ENCODE assay signal across 18 mouse cellular contexts in genomic region chr13:59004579-59004978, GRCm38 (mm10).
DNase-seq lines count a peak whose midpoint lies in the region; ATAC-seq and TF ChIP-seq lines count a peak whose summit lies in the region.
"Had no signal": no experiment of that assay in that cellular context is flagged by ENCODE, and none has a peak within 500 bp of the region (broad histone marks: within the 10 kb centered on the region; RNA-seq: fewer than 3 reads in every experiment).

No protein-coding gene starts in this region.

- peaks cover 28% of the 10 kb centered on the region for H3K4me1 ChIP-seq in hindbrain, embryonic 13.5 days (replicated peaks)
- no peaks in the 10 kb centered on the region; the same call in 1 of the 2 replicates for H3K4me1 ChIP-seq in hindbrain, embryonic 16.5 days (ENCODE audit: control insufficient read depth, insufficient read depth, low read depth, low read length)
- H3K4me1 ChIP-seq in cortical plate, adult 2 months (ENCODE audit: control insufficient read depth, insufficient read depth, low read length): peaks cover 7% of the 10 kb centered on the region; the same call in 1 of the 2 replicates
- H3K4me1 ChIP-seq in midbrain, embryonic 15.5 days: peaks cover 26% of the 10 kb centered on the region
- H3K4me1 ChIP-seq: stomach, embryonic 15.5 days had no signal

- 46% methylated on average over 6 of the region's 6 CpGs for WGBS in hindbrain, embryonic 13.5 days
- WGBS in hindbrain, embryonic 16.5 days: 45% methylated on average over 6 of the region's 6 CpGs
- 64% methylated on average over 6 of the region's 6 CpGs for WGBS in midbrain, embryonic 15.5 days

- DNase-seq in brain, embryonic 14.5 days (ENCODE audit: low read depth): peak; percentile 32
- no peak for DNase-seq in heart, postnatal 14 days
- no peak for DNase-seq in thymus, postnatal 36 days
- DNase-seq: cerebellum, adult 11 months; cerebellum, postnatal 14 days; heart, postnatal 36 days; spleen, adult 18-20 months had no signal

- H3K36me3 ChIP-seq in hindbrain, embryonic 13.5 days: no peaks in the 10 kb centered on the region
- H3K36me3 ChIP-seq in hindbrain, embryonic 16.5 days (ENCODE audit: control insufficient read depth, insufficient read depth, low read length): no peaks in the 10 kb centered on the region
- H3K36me3 ChIP-seq in midbrain, embryonic 15.5 days (replicated peaks): no peaks in the 10 kb centered on the region
- H3K36me3 ChIP-seq: G1E; liver, embryonic 15.5 days; stomach, embryonic 15.5 days had no signal

- ATAC-seq in hindbrain, embryonic 13.5 days (ENCODE audit: low FRiP score): no peak
- no peak for ATAC-seq in hindbrain, embryonic 16.5 days
- ATAC-seq in midbrain, embryonic 15.5 days (replicated peaks): no peak
- ATAC-seq: intestine, postnatal 0 days; lung, postnatal 0 days had no signal

- no peak overlapping the region for H3K4me3 ChIP-seq in hindbrain, embryonic 13.5 days
- no peak overlapping the region for H3K4me3 ChIP-seq in hindbrain, embryonic 16.5 days (ENCODE audit: low read length)
- no peak overlapping the region for H3K4me3 ChIP-seq in cortical plate, adult 2 months (ENCODE audit: insufficient read depth, low read length)
- H3K4me3 ChIP-seq in midbrain, embryonic 15.5 days: no peak overlapping the region
- H3K4me3 ChIP-seq: liver, embryonic 15.5 days; stomach, embryonic 15.5 days had no signal

- intact Hi-C loops in heart, postnatal 14 days (cut with DNase I): no loop called here

- H3K9me3 ChIP-seq in hindbrain, embryonic 13.5 days: no peaks in the 10 kb centered on the region
- H3K9me3 ChIP-seq in hindbrain, embryonic 16.5 days (ENCODE audit: control insufficient read depth, low read length): no peaks in the 10 kb centered on the region
- no peaks in the 10 kb centered on the region for H3K9me3 ChIP-seq in midbrain, embryonic 15.5 days
- H3K9me3 ChIP-seq: liver, embryonic 15.5 days; stomach, embryonic 15.5 days had no signal

- H3K9ac ChIP-seq in hindbrain, embryonic 13.5 days: no peak overlapping the region
- H3K9ac ChIP-seq in hindbrain, embryonic 16.5 days (ENCODE audit: low read depth, low read length): no peak overlapping the region
- H3K9ac ChIP-seq in midbrain, embryonic 15.5 days: no peak overlapping the region
- H3K9ac ChIP-seq: liver, embryonic 15.5 days; stomach, embryonic 15.5 days had no signal

- peak overlapping the region; percentile 55 for H3K27ac ChIP-seq in hindbrain, embryonic 13.5 days
- H3K27ac ChIP-seq in hindbrain, embryonic 16.5 days (ENCODE audit: low read depth, low read length): no peak overlapping the region
- peak overlapping the region; percentile 43; the same call in 1 of the 2 replicates for H3K27ac ChIP-seq in cortical plate, adult 2 months (ENCODE audit: insufficient read depth, low read length)
- peak overlapping the region; percentile 21 for H3K27ac ChIP-seq in midbrain, embryonic 15.5 days
- H3K27ac ChIP-seq: kidney, postnatal 0 days; liver, embryonic 15.5 days; stomach, embryonic 15.5 days had no signal

- no peak for TF ChIP-seq CTCF in brain, embryonic 14.5 days (IDR thresholded peaks at IDR 0.05; ENCODE audit: borderline replicate concordance, extremely low read depth, insufficient read depth, insufficient read length)
- TF ChIP-seq CTCF in cortical plate, adult 2 months (IDR thresholded peaks at IDR 0.05; ENCODE audit: extremely low read depth, insufficient read depth, low read length): no peak

- TF ChIP-seq POLR2A in brain, embryonic 14.5 days (IDR thresholded peaks at IDR 0.05; ENCODE audit: borderline replicate concordance, extremely low read depth, insufficient read depth, insufficient read length, poor library complexity, severe bottlenecking): no peak
- no peak for TF ChIP-seq POLR2A in cortical plate, adult 2 months (IDR thresholded peaks at IDR 0.05; ENCODE audit: extremely low read depth, insufficient read depth, low read length)

- H3K27me3 ChIP-seq in hindbrain, embryonic 13.5 days: no peaks in the 10 kb centered on the region
- no peaks in the 10 kb centered on the region for H3K27me3 ChIP-seq in hindbrain, embryonic 16.5 days (replicated peaks; ENCODE audit: control insufficient read depth, insufficient read depth, low read length)
- H3K27me3 ChIP-seq in midbrain, embryonic 15.5 days (replicated peaks): no peaks in the 10 kb centered on the region
- H3K27me3 ChIP-seq: liver, embryonic 15.5 days; stomach, embryonic 15.5 days had no signal

- H3K4me2 ChIP-seq in hindbrain, embryonic 13.5 days: no peak overlapping the region
- no peak overlapping the region for H3K4me2 ChIP-seq in hindbrain, embryonic 16.5 days (ENCODE audit: low read length)
- H3K4me2 ChIP-seq in midbrain, embryonic 15.5 days: no peak overlapping the region
- H3K4me2 ChIP-seq: heart, embryonic 11.5 days; liver, embryonic 15.5 days; stomach, embryonic 15.5 days had no signal
